Mouse (Mus musculus) ovary, adult 10 weeks (tissue): Measurements from ENCODE around the gene Olfr716. TPM values are rescaled to one million over a fixed set of nuclear protein-coding genes. Genes with fewer than 3 reads are reported as not detected.

Experiments
- polyA plus RNA-seq: library from polyadenylated mRNA; stranded (reverse); fragments of 350-450 nt; fragmentation: Illumina TruSeq; extraction: RNeasy Lipid Tissue Mini Kit (QIAGEN cat#74804); gene quantifications from one replicate; pipeline ENCODE4 v1.2.3, GENCODE M21; 2014

The Olfr716 gene
- polyA plus RNA-seq, result not detected

DNA sequence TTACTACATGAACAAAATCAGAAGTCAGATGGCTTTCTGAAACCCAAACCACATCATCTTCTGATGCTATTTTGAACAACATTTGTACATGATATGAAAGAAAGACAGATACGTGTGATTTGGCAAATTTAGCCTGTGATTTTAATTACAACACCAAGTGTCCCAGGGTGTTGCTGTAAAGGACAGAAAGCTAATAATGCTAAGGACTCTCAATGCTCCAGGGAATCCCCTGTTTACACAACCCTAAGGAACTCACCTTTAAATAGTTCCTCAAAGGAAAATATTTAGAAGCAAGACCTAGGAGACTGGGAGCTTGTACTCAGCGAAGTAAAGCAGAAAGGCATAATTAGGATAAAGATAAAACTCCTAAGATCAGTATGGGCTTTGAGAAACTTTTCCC is at the start of gene Olfr716:
Gene Olfr716 (plus strand): TSS at position 301 of the 400 bp plus-strand sequence.

DNA sequence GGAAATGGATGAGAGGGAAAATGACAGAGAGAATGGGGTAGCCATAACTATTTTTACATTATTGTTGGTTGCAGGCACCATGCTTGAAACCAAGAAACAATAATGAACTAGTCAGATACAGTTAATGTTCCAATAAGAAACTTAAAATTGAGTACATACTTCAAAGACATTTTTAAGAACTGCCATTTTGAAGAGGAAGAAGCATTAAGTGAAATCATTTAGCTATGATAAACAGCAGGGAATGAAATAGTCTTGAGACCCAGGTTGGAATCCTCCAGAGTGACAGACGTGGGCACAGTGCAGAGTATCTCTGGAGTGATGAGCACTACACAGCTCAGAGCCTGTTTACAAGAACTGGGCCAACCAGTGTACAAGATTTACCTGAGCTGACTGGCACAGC is 45.2 kb upstream of the Olfr716 start, which contains the start of gene Olfr17:
Gene Olfr17 (plus strand): TSS at position 301 of the 400 bp plus-strand sequence.

DNA sequence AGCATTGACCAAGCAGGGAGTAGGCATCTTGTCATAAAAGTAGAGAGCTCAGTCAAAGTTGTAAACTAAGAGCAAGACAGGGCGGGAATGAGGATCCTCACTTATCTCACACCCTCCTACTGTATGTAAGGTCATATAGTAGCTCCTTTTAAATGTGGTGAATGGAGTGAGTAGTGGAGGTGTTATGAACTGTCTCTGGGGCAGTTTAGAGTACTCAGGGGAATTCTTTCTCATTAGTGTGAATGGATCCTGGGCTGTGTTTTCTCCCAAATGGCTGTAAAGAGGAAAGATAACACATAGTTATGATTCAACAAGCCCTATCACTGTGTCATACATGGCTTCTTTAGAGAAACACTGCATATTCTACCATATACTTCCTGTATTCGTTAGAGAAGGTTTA is 27.9 kb upstream of the Olfr716 start, which contains the start of gene Olfr715b:
Gene Olfr715b (minus strand): TSS at position 101 of the 400 bp plus-strand sequence.

DNA sequence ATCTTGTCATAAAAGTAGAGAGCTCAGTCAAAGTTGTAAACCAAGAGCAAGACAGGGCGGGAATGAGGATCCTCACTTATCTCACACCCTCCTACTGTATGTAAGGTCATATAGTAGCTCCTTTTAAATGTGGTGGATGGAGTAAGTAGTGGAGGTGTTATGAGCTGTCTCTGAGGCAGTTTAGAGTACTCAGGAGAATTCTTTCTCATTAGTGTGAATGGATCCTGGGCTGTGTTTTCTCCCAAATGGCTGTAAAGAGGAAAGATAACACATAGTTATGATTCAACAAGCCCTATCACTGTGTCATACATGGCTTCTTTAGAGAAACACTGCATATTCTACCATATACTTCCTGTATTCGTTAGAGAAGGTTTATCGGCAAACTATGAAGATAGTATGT is 7.1 kb upstream of the Olfr716 start, which contains the start of gene Olfr715:
Gene Olfr715 (minus strand): TSS at position 101 of the 400 bp plus-strand sequence.

DNA sequence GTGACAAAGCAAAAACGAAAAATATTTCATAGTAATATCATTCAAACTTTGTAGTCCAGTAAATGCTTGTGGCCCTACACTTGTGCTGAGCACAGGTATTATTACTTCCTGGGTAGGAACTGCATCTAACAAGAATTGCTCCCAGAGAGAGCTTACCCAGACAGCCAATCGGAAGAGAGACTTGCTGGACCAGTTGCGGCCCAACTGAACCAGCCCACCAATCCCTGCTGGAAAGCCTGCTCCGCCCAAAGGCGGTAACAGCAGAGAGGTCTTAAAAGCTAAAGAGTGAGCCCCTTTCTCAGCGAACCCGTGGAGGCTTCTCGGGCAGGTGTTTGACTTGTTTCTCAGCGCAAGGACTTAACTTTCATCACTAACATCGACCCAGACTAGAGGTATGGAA is 28.6 kb downstream of the Olfr716 start, which contains the start of gene Nlrp14:
Gene Nlrp14 (plus strand): TSS at position 301 of the 400 bp plus-strand sequence.

Other genes with a start within 250 kb of the Olfr716 start
- not detected for gene Olfr707, start 237.1 kb upstream of the Olfr716 start, polyA plus RNA-seq
- not detected for gene Olfr1532-ps1, start 230.3 kb upstream of the Olfr716 start, polyA plus RNA-seq
- not detected for gene Olfr709-ps1, start 206.1 kb upstream of the Olfr716 start, polyA plus RNA-seq
- gene Olfr710, start 190.0 kb upstream of the Olfr716 start, polyA plus RNA-seq, result not detected
- gene Olfr6, start 174.4 kb upstream of the Olfr716 start, polyA plus RNA-seq, result not detected
- not detected for gene Olfr711, start 162.9 kb upstream of the Olfr716 start, polyA plus RNA-seq
- not detected for gene Olfr2, start 132.3 kb upstream of the Olfr716 start, polyA plus RNA-seq
- gene Olfr713, start 107.2 kb upstream of the Olfr716 start, polyA plus RNA-seq, result not detected
- not detected for gene Olfr714, start 67.3 kb upstream of the Olfr716 start, polyA plus RNA-seq
- not detected for gene Olfr17, start 45.1 kb upstream of the Olfr716 start, polyA plus RNA-seq
- gene Olfr715b, start 28.0 kb upstream of the Olfr716 start, polyA plus RNA-seq, result not detected
- gene Olfr715, start 7.2 kb upstream of the Olfr716 start, polyA plus RNA-seq, result not detected
- gene Nlrp14, start 28.7 kb downstream of the Olfr716 start, polyA plus RNA-seq, result 208 TPM
- gene Rbmxl2, start 71.1 kb downstream of the Olfr716 start, polyA plus RNA-seq, result not detected
- gene Syt9, start 232.4 kb downstream of the Olfr716 start, polyA plus RNA-seq, result 2.8 TPM